Mouse (Mus musculus): Measurements from ENCODE around the gene Usp48.
"Not testable (repeated sequence)": the region's sequence is repeated elsewhere in the genome, so short reads cannot be mapped to it uniquely, and the experiment has no call there.

Gene Usp48

DNA sequence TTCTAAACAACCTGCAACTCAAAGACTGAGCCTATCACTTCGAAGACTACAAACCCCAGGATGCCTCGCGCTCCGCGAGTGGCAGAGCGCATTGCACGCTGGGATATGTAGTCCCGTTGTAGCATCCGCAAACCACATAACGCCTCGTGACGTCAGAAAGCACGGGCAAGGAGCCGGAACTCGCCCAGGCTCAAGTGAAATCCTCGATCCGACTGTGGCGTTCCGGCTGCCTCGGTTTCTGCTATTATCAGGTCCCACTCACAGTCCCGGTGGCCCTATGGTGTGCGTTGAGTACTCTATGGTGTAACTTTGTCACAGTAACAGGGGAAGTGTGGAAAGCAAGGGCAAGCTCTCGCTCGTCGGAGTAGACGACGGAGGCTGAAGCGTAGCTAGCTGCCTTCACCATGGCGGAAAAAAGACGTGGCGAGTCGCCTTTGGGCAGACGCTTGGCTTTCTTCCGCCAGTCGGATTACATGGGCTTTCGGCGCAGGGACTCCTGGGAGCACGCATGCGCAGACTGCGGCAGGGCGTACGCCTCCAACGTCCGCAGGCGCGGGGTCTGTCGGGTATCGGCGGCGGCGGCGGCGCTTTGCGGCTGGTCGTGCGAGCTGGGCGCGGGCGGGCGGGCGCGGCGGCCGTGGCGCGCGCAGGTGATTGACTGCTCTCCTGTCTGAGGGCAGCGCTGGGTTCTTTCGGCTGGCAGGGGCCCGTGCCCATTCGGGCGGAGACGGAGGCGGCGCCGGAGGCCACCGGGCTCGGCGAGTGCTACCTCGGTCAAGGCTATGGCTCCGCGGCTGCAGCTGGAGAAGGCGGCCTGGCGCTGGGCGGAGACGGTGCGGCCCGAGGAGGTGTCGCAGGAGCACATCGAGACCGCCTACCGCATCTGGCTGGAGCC is at the start of gene Usp48:
Gene Usp48, plus strand, starts transcription at position 155 of the 895 bp plus-strand sequence.
- peak; percentile 100 for DNase-seq

DNA sequence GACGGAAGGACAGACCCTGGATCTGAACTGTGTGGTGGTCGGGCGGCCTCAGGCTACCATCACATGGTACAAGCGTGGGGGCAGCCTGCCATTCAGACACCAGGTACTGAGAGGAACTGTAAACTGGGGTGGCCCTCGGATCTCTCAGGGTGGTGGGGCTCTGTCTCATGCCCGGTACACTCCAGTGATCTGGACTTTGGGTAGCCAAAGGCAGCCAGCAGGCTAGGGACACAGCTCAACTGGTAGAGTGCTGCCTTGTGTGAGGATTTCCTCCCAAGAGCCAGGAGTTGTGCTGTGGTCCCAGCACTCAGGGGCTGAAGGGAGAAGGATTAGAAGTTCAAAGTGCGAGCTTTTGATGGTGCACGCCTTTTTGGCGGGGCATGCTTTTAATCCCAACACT is 48.0 kb upstream of the Usp48 start:
- no peak for DNase-seq

DNA sequence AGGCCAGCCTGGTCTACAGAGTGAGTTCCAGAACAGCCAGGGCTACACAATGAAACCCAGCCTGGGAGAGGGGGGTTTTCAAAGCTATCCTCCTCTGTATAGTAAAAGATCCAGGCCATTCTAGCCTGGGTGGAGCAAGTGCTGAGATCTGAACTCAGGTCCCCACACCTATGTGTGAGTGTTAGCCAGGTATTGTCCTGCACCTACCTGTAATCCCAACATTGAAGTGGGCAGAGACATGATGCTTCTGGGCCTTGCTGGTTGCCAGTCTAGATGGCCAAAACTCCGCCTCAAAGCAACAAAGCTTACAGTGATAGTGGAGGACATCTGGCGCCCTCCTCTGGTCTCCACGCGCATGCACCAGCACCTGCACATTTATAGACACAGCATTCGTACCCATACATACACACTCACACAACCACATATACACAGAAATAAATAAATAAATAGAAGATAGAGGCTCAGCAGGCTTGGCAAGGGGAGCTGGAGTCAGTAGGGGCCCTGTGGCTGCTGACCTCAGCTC is 47.5 kb upstream of the Usp48 start:
- peak; percentile 71 for DNase-seq

DNA sequence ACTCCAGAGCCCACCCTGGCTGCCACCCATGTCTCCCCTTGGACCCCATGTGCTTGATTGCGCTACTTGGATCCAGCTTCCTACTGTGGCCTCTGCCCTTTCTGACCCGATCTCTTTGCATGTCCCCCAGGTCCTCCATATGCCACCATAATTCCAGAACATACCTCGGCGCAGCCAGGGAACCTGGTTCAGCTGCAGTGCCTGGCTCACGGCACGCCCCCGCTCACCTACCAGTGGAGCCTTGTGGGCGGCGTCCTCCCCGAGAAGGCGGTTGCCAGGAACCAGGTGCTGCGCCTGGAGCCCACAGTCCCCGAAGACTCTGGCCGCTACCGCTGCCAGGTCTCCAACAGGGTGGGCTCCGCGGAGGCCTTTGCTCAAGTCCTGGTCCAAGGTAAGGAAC is 40.1 kb upstream of the Usp48 start:
- DNase-seq, result no peak

DNA sequence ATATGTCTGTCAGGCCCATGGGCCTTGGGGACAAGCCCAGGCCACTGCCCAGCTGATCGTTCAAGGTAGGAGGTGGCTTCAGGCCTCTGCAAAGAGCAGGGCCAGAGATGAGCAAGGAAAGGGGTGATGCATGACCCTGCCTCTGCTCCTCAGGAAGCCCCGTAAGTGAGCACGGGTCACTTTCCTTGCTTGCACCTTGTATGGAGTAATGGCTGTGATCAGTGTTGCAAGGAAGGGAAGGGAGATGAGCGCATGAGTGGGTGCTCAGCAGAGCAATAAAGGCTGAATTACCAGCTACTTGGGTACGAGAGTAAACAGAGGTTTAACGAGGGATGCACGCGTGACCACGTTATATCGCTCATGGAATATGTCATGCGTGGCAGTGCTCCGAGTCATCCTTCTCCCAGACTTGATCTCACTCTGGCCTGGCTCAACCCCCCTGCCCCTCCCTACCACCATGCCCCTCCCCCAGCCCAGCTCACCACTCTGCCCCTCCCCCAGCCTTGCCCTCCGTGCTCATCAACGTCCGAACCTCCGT is 36.8 kb upstream of the Usp48 start:
- DNase-seq, result no peak

DNA sequence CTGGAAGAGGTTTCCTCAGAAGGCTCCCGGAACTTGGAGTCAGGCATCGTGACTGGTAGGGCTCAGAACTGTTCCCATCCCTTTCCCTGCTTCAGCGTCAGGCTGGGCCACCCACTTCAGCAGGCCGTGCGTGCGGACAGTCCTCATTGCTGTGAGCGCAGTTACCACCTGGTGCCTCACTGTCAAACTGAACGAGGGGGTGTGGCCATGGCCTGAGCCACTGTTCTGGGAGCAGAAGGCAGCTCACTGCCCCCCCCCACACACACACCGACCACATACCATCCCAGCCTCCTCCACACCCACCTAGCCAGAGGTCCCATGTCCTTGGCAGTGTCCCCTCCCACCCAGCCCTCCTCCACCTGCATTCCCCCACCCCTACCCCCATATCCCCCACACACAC is 23.7 kb upstream of the Usp48 start:
- no peak for DNase-seq

DNA sequence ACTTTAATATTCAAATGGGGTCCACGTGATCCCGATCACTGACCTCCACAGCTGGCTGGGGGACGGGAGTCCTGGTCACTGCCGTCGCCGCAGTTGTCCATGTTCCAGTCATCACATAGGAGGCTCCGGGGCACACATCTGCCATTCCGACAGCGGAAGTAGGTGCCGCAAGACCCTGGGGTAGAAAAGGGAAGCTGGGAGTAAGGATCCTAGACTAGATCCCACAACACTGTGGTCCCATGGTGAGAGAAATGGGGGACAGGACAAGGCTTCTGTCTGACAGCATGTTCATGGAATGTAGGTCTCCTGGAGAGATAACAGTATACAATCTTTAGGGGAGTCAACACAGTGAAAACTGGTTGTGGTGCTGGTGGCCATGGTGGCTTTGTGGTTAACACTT is 19.1 kb upstream of the Usp48 start, which contains the start of gene Ldlrad2:
Gene Ldlrad2, minus strand, starts transcription at position 101 of the 400 bp plus-strand sequence.
- no peak for DNase-seq

DNA sequence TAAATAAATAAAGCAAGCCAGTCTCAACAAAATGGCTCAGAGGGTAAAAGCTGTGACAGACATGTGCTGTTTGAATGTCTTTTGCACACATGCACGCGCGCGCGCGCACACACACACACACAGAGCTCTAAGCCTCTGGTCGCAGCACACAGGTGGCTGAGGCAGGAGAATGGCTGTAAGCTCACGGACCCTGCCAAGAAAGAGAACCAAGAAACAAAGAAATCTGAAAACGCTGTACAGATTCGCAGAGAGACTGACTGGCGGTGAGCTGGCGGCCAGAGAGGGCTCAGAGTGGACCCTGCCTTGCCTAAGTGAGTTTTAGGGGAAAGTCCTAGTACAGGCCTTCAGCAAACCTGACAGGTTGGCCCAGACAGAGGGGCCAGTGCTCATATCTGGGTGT is 16.1 kb upstream of the Usp48 start:
- no peak for DNase-seq

DNA sequence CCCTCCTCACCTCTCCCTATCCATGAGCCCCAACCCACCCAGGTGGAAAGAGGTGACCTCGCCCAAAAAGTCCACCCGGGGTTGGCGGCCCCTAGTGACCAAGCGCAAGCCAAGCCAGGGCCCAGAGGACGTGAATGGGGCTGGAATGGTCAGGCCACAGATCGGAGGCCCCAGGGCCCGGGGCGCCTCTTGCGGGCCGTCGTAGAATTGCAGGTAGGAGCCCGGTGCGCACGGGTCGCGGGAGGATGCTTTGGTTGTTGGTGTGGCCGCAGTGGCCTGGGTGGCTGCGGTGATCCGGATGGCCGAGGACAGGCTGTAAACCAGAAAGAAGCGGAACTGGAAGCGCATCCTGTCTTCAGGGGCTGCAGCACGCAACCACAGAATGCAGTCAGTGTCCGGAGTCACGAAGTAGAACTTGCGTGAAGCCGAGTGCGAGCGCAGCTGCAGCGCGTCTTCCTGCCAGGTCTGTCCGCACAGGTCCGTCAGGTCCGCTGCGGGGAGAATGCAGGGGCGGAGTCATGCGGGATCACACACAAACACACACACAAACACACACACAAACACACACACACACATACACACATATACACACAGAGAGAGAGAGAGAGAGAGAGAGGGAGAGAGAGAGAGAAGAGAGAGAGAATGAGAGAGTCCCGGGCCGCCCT is 15.2 kb upstream of the Usp48 start:
- peak; percentile 52 for DNase-seq

DNA sequence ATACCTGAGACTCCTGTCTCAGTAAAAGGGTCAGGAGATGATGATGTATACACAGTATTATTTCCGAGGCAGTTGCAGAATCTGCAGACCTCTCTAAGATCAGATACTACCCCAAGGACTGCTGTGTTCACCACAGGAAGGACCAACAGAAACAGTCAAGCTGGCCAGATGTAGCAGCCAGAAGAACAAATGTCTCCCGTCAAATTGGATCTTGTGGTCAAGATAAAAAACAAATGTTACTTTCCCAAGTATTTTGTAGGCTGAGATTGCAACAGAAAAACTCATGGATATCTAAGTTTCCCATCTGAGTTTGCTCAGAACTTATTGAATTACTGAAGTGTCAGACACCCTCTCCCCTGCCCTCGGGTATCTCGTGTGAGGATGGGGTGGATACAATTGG is 13.8 kb upstream of the Usp48 start:
- DNase-seq, result peak; percentile 34

DNA sequence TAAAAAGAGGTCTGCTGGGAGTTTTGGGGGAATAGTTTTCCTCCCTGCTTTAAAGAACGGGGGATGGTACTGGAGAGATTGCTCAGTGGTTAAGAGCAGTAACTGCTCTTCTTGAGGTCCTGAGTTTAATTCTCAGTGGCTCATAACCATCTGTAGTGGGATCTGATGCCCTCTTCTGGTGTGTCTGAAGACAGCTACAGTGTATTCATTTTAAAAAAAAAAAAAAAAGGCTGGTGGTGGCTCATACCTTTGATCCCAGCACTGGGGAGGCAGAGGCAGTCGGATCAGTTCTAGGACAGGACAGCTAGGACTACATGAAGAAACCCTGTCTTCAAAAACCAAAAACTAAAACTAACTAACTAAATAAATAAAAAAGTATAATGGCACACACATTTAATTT is 13.3 kb upstream of the Usp48 start:
- no peak for DNase-seq

DNA sequence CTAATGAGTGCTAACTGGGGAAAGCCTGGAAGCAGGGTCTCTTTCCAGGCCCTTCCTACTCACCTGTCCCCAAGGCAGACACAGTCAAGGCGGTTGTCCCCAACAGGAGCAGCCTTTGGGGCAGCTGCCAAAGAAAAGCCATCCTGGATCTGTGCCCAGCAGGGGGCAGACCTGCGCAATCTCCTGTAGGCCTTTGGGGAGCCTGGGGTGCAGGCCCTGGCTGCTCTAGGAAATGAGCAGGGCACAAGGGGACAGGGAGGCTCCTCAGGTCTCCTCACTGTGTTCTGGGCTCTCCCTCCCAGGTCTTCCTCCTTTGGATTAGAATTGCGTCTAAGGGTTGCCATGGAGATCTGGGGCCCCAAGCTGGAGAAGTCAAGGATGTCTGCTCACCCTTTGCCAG is 11.7 kb upstream of the Usp48 start:
- DNase-seq, result peak; percentile 37

DNA sequence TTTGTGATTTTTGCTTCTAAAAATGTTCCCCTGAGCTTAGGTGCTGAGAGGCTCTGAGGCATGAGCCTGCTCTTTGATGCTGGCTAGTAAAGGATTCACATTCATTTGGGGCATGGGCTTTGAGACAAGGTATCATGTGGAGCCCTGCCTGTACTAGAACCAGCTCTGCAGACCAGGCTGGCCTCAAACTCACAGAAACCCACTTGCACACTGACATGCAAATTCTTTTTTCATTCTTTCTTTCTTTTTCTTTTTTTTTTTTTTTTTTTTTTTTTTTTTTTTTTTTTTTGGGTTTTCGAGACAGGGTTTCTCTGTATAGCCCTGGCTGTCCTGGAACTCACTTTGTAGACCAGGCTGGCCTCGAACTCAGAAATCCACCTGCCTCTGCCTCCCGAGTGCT is 4.5 kb upstream of the Usp48 start:
- DNase-seq, result not testable (repeated sequence)

DNA sequence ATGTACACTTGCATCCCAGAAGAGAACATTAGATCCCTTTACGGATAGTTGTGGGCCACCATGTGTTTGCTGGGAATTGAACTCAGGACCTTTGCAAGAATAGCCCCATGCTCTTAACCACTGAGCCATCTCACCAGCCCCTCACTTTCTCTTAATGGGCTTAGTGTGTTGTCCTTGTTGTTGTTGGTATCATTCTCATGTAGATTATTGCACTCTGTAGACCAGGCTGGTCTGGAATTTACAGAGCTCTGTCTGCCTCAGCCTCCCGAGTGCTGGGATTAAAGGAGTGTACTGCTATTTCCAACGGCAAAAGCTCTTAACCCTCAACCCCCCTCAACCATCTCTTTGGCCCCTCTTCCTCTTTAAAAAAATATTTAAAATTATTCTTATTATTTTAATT is 4.0 kb upstream of the Usp48 start:
- DNase-seq, result no peak

DNA sequence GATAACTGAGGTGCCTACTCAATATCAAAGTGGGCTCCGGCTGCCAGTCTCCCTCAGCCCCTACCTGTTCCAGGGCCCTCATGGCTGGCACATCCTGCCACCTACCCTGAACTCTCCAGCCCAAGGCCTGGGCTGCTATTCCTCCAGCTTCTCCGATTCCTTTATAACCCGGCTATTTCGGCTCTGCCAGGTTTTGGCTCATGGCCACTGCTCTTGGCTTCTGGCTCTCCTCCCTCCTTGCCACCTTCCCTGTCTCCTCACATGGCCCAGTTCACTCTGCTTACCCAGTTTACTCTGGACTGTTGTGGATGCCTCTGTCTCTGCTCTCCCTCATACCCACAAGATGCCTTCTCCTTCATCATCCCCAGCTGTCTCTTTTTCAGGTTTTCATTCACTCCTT is 2.6 kb upstream of the Usp48 start:
- no peak for DNase-seq

DNA sequence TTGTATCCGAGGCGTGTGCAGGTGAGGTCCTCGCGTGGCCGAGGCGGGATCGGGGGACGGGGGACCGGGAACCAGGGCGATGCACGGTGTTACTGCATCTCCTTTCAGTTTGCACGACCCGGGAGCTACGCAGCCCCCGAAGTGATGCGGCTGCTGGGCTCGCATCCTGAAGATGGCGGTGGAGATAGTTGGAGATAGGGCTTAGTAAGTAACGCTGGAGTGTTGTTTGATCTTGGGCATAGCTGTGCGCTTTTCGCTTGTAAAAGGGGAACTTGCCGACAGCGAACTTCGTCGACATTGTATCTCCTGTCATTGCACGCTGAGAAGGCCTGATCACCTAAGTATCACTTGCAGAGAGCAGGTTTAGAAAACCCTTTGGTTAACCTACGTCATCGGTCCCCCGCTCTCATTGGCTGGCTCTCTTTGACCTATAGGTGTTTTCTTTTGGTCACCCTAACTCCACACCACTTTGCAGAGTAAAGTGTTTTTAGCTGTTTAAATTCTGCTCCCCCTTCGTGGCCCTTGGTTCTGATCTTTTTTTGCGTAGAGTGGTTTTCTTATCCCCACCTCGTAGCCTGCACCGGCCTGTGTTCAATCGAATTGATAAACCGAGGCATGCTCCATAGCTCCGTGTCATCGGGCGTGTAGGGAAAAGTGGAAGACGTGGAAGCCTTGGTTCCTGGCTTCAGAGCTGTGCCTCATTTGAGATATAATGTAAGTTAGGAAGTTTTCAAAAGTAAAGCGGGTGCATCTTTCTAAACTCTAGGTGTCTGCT is 1.1 kb downstream of the Usp48 start:
- DNase-seq, result peak; percentile 60

DNA sequence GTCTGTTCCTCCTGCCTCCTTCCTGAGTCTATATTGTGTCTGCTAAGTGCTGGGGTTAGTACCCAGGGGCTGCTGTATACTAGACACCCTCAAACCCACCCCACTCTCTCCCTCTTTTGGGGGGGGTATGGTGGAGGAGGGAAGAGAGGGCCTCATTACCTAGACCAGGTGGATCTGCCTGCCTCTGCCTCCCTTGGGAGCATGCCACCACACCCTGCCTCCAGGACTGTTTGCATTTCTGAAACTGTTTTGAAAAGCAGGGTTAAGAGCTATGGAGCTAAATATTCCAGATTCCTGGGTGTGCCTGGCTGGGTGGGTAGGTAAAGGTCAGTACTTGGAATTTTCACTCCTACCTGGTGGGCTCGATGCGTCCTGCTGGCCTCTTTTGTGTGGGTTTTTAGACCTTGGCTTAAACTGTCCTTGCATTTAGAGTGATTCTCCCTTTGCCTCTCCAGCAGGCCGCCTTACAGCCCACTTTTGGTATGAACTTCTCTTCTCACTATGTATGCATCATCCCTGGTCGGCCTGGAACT is 3.6 kb downstream of the Usp48 start:
- DNase-seq, result no peak

DNA sequence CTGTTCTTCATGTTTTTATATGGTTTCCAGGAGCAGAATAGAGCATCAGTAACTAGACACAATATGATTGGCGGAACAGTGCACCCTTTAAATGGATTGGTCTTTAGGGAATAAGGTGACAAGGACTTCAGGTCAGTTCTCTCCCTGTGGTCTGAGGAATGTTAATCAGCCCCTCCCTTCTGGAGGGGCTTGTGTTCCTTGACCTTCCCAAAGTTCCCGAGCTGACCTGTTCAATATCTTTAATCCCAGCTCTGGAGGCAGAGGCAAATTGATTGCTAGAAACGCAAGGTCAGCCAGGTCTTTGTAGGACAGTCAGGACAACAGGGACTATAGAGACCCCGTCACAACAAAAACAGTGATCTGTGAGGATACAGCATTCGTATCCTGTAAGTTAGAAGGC is 5.0 kb downstream of the Usp48 start:
- no peak for DNase-seq

DNA sequence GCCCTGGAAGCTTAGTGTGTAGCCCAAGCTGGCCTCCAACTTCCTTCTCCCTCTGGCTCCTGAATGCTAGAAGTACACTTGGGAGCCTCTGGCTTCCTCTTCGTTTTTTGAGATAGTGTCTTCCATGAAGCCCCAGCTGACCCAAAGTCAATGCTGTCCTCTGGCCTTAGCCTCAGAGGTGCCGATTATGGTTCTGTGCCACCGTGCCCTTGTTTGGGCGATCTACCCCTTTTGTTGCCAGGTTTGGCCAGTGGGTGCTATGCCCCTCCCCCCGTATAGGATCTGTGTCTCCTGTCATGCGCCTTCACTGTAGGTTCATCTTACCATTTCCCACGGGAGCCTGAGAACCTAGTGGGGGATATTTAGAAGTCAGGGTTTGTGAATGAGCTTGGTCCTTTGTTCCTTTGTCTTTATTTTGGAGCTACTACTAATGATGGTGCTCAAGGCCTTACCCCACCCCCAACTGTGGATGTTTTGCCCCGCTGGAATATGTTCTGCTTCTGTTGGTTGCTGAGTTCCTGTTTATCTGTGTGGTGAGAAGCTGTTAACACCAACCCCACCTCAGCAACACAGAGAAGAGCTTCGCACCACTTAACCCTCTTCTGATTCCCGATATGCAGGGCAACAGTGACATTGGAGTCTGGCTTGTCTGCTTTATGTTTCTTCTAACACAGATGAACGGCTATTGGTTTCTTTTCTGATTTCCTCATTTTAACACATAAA is 10.1 kb downstream of the Usp48 start:
- DNase-seq, result peak; percentile 20

DNA sequence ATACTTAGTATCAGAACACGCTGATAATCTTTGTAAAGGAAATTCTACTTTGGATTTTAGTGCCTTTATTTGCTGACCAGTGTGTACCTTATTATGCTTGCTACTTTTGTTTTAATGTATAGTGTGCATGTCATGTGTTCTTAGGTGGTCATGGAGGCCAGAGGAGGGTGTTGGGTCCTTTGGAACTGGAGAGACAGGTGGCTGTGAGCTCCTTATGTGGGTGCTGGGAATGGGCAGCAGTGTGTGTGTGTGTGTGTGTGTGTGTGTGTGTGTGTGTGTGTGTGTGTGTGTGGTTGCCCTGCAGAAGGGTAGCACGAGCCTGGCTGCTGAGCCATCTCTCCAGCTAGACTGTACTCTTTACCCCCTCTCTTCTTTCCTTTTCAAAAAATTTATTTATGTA is 13.5 kb downstream of the Usp48 start:
- DNase-seq, result no peak

DNA sequence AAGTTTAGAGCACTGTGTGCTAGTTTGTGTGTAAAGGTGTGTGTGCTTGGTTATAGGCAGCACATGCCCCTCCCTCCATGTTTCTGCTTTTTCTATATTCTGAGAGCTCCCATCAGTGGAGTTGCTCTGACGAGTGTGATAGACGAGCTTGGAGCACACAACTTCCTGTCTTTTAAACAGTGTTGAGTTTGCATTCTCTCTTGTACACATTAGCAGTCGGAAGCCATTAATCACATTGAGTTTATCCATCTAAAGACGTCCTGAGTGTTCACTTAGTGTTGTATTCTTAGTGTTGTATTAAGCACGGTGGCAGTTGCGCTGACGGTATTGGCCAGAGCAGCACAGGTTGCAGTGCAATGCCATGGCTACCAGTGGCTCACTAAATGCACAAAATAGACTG is 15.7 kb downstream of the Usp48 start:
- no peak for DNase-seq

DNA sequence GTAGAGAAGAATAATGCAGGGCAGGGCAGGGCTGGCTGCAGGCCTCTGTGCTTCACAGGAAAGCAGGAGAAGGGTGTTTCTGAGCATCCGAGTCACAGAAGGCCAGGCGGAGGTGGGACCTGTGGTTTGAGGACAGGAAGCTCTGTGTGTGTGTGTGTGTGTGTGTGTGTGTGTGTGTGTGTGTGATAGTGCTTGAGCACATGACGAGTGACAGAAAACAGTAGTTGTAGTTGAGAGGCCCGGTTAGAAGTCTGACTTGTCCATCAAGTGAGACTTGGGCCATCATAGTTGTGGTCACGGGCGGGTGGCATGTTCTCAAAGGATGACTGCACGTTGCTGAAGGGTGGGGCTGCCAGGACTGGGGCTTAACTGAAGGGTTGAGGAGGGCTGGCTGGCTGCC is 16.1 kb downstream of the Usp48 start:
- peak; percentile 50 for DNase-seq

All from lung, postnatal 36 days (tissue).